Mouse (Mus musculus) megakaryocyte-erythroid progenitor cell, adult 5-6 weeks (primary cell): Measurements from ENCODE around the gene Krt76. TPM values are rescaled to one million over a fixed set of nuclear protein-coding genes. Genes with fewer than 3 reads are reported as not detected.
A peak's percentile ranks its signal among the peaks of the same experiment; 100 is the strongest.

Source experiments
- ATAC-seq: replicated peaks from 2 replicates; pipeline ENCODE4 v1.8.0; 2016; ENCODE audit warnings: mild to moderate bottlenecking, inconsistent platforms; ENCODE audit not compliant: severe bottlenecking, poor library complexity, low FRiP score, low TSS enrichment
- total RNA-seq, 2 experiments: library from RNA; stranded (forward) in 1 of 2; stranded (reverse) in 1 of 2; fragments of 200-1000, 215-1000 nt in 1 of 2; fragments of >200 nt in 1 of 2; fragmentation: Nextera tagmentation in 1 of 2; gene quantifications; 2 replicates each; pipeline ENCODE4 v1.2.3; 2014 to 2017

The Krt76 gene
- total RNA-seq, 2 experiments from 2014 or later: not detected

DNA sequence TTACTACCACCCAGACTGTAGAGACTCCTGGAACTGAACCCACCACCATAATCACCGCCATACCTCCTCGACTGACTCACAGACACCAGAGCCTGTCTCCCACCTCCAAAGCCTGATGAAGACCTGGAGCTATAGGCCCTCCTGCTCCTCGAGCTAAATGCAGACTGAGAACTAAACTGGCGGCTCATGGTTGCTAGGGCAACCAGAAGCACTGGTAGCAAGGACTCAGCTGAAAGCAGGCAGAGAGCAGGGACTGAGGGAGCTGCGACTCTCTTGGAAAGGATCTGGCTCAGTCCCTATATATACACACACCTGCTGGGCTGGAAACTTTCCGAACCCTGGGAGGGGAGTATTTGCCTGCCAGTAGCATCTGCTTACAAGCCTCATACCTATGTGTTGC is 23.3 kb downstream of the Krt76 start, which contains the start of gene Krt77:
Gene Krt77, minus strand, starts transcription at position 275 of the 400 bp plus-strand sequence.
- no peak for ATAC-seq

DNA sequence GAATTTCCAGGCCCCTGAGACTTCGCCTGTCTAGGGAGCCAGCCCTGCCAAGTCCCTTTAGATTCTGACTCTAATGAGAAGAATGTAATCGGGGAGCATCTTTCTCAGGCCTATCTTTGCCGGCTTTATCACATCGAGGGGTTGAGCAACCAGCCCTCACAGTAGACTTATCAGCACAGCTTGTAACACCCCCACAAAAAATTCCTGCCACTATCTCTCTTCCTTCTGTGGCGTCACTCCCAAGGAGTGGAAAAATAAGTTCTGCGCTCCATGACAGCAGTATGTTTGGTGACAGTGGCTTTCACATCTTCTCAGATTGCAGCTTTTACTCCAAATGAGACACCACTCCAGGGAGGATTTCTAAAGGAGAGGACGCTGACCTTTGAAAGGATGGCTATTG is 26.0 kb downstream of the Krt76 start:
- no peak for ATAC-seq

DNA sequence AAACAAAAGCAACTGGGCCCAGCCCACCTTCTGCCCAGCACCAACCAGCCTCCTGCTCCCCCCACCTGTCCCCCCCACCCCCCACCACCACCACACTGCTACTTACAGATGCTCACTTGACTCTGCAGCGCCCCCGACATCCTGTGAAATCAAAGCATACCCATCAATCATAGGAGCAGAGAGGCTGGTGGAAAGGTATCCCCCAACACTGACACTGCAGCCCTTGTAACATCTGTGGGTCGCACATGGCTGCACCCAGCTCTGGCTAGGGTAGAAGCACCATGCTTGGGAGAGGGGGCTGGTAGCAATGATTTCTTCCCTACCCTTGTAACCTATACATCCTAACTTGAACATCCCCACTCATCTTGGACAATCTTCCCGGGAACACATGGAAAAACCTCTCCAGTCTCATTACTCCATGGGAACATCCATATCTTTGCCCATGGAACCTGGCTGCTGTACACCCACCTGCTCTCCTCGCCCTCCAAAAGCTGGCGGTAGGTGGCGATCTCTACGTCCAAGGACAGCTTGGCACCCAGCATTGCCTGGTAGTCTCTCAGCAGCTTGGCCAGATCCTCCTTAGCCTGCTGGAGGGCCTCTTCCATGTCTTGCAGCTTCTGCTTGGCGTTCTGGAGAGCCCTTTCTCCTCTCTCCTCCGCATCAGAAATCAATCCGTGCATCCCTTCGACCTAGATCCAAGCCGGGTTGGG is 32.1 kb downstream of the Krt76 start:
- ATAC-seq: no peak

DNA sequence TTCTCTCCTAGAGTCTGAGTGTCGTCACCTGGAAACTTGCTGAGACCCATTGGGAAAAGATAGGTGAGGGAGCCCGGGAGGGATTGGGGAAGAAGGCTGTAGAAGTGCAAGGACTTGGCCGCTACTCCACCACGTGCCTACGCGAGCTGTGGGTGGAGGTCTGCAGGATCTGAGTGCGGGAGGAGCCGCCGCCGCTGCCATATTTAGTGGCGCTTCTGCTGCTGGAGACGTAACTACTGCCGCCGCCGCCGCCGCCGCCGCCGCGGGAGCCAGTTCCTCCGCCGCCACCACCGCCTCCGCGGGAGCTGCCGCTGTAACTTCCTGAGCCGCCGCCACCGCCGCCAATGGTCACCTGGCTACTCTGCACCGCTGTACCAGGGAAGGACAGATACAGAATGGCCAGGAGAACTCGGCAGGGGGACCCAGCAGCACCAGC is 33.0 kb downstream of the Krt76 start:
- ATAC-seq: 0 out of 2 replicates have a peak, but pooled peaks have one; percentile 16

DNA sequence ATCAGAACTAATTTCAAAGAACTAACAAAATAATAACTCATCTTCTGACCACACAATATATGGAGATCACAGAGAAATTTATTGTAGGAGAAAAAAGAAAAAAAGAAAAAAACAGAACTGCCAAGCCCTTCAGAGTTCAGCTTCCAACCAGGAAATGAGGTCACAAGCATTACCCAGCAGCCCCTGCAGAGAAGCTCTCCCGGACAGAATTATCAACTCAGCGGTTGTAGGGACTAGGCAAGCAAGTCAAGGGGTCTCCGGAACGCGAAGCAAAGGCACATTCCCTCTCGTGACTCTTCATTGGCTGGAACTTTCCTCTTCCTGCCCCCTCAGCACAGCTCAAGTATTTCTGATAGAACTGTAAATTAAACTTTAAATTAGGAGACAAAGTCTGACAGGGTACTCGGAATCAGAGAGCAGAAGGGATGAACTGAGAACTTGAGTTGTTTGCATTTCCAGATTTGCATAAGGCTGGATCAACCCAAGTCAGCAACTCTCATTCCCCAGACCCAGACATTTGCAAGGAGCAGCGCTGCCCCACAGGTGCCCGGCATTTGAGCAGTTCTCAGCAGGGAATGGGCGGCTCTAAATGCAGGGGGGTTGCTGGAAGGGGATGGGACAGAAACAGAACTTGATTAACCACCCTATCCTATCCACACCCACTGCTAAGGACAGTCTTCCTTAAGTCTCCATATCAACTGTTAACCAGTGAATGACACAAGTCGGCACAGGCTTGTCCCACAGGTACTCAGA is 33.9 kb downstream of the Krt76 start:
- ATAC-seq: no peak

DNA sequence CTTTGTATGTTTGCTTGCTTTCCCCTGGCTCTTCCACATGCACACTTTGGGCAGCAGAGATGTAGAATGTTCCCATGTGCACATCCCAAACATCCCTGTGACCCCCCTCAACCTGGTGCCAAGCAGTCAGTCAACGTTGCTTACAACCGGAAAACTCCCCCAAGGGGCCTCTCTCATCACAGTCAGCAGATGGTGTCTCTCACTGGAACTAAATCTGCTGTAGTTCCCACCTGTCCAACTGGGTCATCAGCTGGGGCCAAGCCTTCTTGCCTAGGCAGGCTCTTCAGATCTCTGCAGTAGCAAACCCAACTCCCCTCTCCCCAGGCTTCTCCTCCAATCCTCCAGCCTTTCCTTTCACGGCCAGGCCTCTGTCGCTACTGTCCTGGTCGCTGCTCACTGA is 36.0 kb downstream of the Krt76 start:
- ATAC-seq: no peak

DNA sequence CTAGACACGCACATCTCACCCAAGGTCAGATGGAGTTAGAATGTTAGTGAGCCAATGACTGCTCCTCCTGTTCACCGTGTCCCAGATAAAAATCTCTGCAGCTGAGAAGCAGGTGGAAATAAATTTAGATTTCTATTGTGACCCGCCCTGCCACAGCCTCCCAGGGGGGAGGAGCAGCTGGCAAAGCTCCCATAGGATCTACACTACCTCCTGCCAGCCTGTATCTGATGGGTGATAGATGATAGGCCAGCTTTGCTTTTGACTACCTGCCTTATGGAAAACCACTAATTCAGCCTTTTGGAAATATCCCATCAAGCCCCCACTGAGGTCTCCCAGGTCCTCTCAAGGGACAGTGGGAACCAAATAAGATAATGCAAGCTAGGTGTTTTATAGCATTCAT is 37.0 kb downstream of the Krt76 start:
- ATAC-seq: no peak

DNA sequence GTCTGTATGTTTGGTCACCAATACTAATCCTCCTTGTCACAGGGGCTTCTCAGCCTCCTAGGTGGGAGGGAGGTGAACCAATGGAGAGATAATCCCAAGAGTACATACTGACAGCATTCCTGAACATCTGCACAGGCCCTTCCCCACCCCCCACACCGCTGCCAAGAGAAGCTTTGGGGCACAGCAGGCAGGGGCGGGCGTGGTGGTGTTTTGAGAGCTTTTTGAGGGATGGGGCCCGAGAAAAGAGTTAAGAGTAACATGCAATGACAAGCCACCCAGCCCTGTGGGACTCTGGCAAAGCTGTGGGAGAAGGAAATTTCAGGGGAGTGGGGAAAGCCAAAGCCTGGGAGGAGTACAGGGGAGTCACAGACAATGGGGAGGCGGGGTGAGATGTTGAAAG is 38.4 kb downstream of the Krt76 start:
- ATAC-seq: no peak

DNA sequence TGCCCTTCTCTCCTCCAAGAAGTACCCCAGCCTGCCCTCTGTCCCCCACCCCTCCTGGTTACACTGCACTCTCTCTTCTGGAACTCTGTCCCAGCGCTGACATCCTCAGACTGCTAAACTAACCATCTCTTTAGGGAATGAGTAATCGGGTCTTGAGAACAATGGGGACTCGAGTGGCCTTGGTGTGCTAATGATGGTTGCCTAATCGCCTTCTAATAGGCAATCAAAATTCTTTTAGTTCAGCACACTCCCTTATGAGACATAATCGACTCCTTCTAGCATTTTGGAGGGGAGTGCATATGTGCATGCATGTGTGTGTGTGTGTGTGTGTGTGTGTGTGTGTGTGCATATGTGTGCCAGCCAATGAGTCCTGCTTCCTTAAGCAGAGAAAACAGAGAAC is 40.1 kb downstream of the Krt76 start:
- no peak for ATAC-seq

DNA sequence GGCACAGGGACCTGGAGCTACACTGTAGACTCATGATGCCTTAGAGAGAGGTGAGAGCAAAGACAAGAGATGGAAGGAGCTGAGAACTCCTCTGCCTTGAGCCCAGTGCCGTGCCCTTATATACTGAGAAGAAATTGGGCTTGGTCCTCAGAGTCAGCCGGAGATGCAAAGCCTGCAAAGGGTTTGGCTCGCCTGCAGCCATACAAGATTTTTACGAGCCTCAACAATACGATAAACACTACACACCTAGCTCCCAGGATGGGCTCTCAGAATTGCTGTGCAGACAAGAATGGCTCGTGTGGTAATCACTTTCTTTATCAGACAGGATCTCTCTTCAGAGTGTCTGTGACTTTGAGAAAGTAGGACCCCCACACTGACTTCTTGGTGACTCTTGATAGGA is 42.0 kb downstream of the Krt76 start, which contains the start of gene Krt1:
Gene Krt1, minus strand, starts transcription at position 101 of the 400 bp plus-strand sequence.
- ATAC-seq: no peak

DNA sequence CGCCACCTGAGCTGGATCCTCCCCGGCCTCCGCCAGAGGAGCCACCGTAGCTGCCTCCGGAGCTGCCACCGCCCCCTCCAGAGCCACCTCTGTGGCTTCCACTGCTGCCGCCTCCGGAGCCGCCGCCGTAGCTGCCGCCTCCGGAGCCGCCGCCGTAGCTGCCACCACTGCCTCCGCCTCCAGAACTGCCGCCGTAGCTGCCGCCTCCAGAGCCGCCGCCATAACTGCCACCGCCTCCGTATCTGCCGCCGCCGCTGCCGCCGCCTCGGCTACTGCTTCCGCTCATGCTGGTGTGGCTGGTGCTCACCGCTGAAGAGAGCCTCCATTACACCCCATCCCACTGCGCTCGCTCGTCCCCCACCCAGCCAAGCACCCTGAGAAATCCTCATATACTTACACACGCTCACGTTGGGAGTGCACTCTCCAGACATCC is 46.7 kb downstream of the Krt76 start:
- ATAC-seq: peak; percentile 60

DNA sequence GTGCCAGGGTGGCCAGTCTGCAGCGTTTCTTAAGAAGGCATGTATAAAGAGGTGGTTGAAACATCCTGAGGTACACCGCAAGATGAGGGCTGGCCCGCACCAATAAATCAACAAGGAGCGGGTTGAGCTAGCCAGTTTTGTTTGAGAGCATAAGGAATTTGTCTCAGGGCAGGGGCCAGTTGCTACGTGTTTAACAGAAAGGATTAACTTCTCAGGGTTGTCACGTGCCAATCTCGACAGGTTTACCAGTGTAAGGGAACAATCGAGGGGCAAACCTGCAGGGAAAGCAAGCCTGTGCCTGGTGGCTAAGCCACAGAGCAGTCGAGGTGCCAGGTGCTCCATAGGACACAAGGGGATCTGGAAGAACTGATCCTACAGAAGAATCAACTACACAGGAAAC is 49.5 kb downstream of the Krt76 start:
- no peak for ATAC-seq

DNA sequence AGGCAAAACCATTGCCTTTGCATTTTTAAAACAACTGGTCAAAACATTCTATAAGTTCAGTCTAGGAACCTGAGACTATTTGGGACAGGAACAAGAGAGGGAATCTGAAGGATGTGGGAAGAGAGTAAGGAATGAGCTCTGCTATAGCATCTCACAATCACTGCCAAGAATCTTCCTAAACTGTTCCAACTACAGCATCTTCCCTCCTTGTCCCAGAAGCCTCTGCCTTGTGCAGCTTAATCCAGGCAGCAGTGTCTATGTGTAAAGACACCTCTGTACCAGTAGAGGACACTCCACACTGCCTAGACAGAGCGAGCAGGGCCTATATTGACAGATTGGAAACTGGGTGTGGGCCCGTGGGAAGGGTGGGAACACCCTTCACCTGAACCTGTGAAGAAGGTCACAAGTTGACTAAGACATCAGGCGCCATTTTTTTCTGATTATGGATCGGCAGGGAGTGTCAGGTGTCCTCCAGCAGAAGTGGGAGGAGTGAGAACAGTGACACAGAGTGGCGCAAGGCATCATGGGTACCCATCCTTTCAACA is 57.9 kb downstream of the Krt76 start:
- ATAC-seq: no peak

Other genes starting within 250 kb of the Krt76 start
- gene Gm5478, start 245.5 kb downstream of the Krt76 start, total RNA-seq (2014; fragmentation: Nextera tagmentation): not detected in 2 replicates
- gene Gm5478, start 245.5 kb downstream of the Krt76 start, total RNA-seq (2017): not detected in 2 replicates
- not detected in 2 replicates for gene Krt6b, start 212.6 kb downstream of the Krt76 start, total RNA-seq (2014; fragmentation: Nextera tagmentation)
- gene Krt6b, start 212.6 kb downstream of the Krt76 start, total RNA-seq (2017): not detected in 2 replicates
- not detected in 2 replicates for gene Krt6a, start 198.6 kb downstream of the Krt76 start, total RNA-seq (2014; fragmentation: Nextera tagmentation)
- gene Krt6a, start 198.6 kb downstream of the Krt76 start, total RNA-seq (2017): not detected in 2 replicates
- gene Krt5, start 180.0 kb downstream of the Krt76 start, total RNA-seq (2014; fragmentation: Nextera tagmentation): not detected in 2 replicates
- gene Krt5, start 180.0 kb downstream of the Krt76 start, total RNA-seq (2017): not detected in 2 replicates
- gene Krt71, start 149.8 kb downstream of the Krt76 start, total RNA-seq (2014; fragmentation: Nextera tagmentation): not detected in 2 replicates
- not detected in 2 replicates for gene Krt71, start 149.8 kb downstream of the Krt76 start, total RNA-seq (2017)
- gene Krt72, start 106.5 kb downstream of the Krt76 start, total RNA-seq (2014; fragmentation: Nextera tagmentation): not detected in 2 replicates
- not detected in 2 replicates for gene Krt72, start 106.5 kb downstream of the Krt76 start, total RNA-seq (2017)
- gene Krt73, start 90.6 kb downstream of the Krt76 start, total RNA-seq (2014; fragmentation: Nextera tagmentation): not detected in 2 replicates
- not detected in 2 replicates for gene Krt73, start 90.6 kb downstream of the Krt76 start, total RNA-seq (2017)
- gene Krt2, start 74.8 kb downstream of the Krt76 start, total RNA-seq (2014; fragmentation: Nextera tagmentation): not detected in 2 replicates
- gene Krt2, start 74.8 kb downstream of the Krt76 start, total RNA-seq (2017): not detected in 2 replicates
- not detected in 2 replicates for gene Krt1, start 42.1 kb downstream of the Krt76 start, total RNA-seq (2014; fragmentation: Nextera tagmentation)
- gene Krt1, start 42.1 kb downstream of the Krt76 start, total RNA-seq (2017): not detected in 2 replicates
- gene Krt77, start 23.2 kb downstream of the Krt76 start, total RNA-seq (2014; fragmentation: Nextera tagmentation): not detected in 2 replicates
- gene Krt77, start 23.2 kb downstream of the Krt76 start, total RNA-seq (2017): not detected in 2 replicates
- not detected in 2 replicates for gene Krt4, start 31.8 kb upstream of the Krt76 start, total RNA-seq (2014; fragmentation: Nextera tagmentation)
- not detected in 2 replicates for gene Krt4, start 31.8 kb upstream of the Krt76 start, total RNA-seq (2017)
- not detected in 2 replicates for gene Krt79, start 47.4 kb upstream of the Krt76 start, total RNA-seq (2014; fragmentation: Nextera tagmentation)
- gene Krt79, start 47.4 kb upstream of the Krt76 start, total RNA-seq (2017): not detected in 2 replicates
- gene Krt78, start 61.4 kb upstream of the Krt76 start, total RNA-seq (2014; fragmentation: Nextera tagmentation): not detected in 2 replicates
- not detected in 2 replicates for gene Krt78, start 61.4 kb upstream of the Krt76 start, total RNA-seq (2017)
- 0.17 and 1.5 TPM in 2 replicates for gene Krt8, start 111.6 kb upstream of the Krt76 start, total RNA-seq (2014; fragmentation: Nextera tagmentation)
- gene Krt8, start 111.6 kb upstream of the Krt76 start, total RNA-seq (2017): 0.27 TPM in 1 of 2 replicates, not detected in the other
- 8.3 TPM in 1 of 2 replicates, not detected in the other for gene Krt18, start 135.3 kb upstream of the Krt76 start, total RNA-seq (2014; fragmentation: Nextera tagmentation)
- 7.2 and 11.5 TPM in 2 replicates for gene Krt18, start 135.3 kb upstream of the Krt76 start, total RNA-seq (2017)
- gene Eif4b, start 180.9 kb upstream of the Krt76 start, total RNA-seq (2014; fragmentation: Nextera tagmentation): 328 and 355 TPM in 2 replicates
- 527 and 549 TPM in 2 replicates for gene Eif4b, start 180.9 kb upstream of the Krt76 start, total RNA-seq (2017)
- not detected in 2 replicates for gene Tns2, start 207.5 kb upstream of the Krt76 start, total RNA-seq (2014; fragmentation: Nextera tagmentation)
- gene Tns2, start 207.5 kb upstream of the Krt76 start, total RNA-seq (2017): not detected in 2 replicates
- gene Spryd3, start 243.3 kb upstream of the Krt76 start, total RNA-seq (2014; fragmentation: Nextera tagmentation): 19.6 and 21.5 TPM in 2 replicates
- 14.4 and 18.7 TPM in 2 replicates for gene Spryd3, start 243.3 kb upstream of the Krt76 start, total RNA-seq (2017)